Mouse (Mus musculus): ENCODE measurements around the gene Rtf2. TPM values are rescaled to one million over a fixed set of nuclear protein-coding genes. Genes with fewer than 3 reads are reported as not detected.

Rtf2 gene
- polyA plus RNA-seq (2015; fragmentation: Nextera tagmentation; extraction: Ambion mirVana): 75.8 and 80.0 TPM in 2 replicates

DNA sequence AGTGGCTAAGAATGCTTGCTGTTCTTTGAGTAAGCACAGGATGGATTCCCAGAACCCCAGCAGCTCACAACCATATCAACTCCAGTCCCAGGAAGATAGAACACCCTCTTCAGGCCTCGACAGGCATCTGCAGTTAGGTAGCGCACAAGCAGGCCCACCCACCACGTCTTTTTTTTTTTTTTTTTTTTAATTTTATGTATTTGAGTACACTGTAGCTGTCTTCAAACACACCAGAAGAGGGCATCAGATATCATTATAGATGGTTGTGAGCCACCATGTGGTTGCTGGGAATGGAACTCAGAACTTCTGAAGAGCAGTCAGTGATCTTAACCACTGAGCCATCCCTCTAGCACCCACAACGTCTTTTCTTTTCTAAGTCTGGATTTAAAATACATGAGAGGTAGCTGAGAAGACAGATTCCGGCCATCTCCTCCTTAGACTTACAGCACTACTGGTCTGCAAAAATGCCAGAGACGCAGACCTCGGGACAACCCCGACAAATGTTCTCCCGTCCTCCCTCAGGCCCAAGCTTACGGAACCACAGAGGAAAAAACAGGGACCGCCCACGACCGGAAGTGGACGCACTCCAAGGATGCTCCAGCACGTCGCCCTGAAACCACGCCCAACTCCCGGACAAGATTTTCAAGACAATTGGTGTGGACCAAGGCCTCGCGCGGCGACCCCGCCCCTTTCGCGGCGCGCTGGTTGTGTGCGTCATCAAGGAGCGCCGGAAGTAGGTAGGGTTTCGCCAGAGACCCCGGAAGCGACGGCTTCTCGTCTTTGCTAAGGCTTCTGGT, at the start of gene Rtf2:
Rtf2 (plus strand) TSS at position 714 of the 797 bp plus-strand sequence.
- Histone ChIP-seq H3K27ac (ENCODE audit: low read length) (peak within 1 kb of the TSS; percentile 74), H3K36me3 (ENCODE audit: control insufficient read depth, insufficient read depth, low read length) (no peaks in the 10 kb centered on the region), H3K4me3 (ENCODE audit: low read length) (peak within 1 kb of the TSS; percentile 82), H3K4me1 (replicated peaks; ENCODE audit: control insufficient read depth, insufficient read depth, low read length) (peaks cover 9% of the 10 kb centered on the region), H3K9me3 (ENCODE audit: control insufficient read depth, low read length) (no peaks in the 10 kb centered on the region), H3K9ac (ENCODE audit: low read length) (peak within 1 kb of the TSS; percentile 79), H3K4me2 (ENCODE audit: low read depth, low read length) (peak within 1 kb of the TSS; percentile 84), H3K27me3 (ENCODE audit: control insufficient read depth, insufficient read depth, low read depth, low read length) (no peaks in the 10 kb centered on the region)
- 2% methylated on average over 35 of the region's 35 CpGs for WGBS
- ATAC-seq (ENCODE audit: low read depth): peak; percentile 97

DNA sequence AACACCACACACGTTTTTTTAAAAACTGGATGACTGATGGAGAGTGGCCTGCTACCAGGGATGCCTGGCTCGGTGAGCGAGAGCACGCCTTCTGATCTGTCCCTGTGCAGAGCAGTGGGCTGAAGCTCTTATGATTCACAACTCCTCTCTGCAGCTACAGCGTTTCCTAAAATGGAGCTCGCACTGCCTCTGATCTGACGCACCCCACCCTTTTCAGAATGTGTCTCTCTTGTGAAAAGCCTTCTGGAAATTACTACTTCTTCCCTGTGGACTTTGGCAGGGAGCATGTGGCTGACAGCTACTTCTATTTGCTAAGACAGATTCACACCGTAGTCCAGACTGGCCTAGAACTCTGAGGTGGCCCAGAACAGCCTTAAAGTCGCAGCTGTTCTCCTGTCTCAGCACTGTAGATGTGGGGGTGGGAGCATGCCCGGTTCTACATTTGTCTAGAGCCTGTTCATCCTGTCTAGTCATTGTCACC, 48.3 kb upstream of the Rtf2 start:
- WGBS: 55% methylated on average over 10 of the region's 10 CpGs
- Histone ChIP-seq H3K4me1 (replicated peaks; ENCODE audit: control insufficient read depth, insufficient read depth, low read length) (peaks cover 4% of the 10 kb centered on the region), H3K9ac (ENCODE audit: low read length) (no peak overlapping the region), H3K36me3 (ENCODE audit: control insufficient read depth, insufficient read depth, low read length) (no peaks in the 10 kb centered on the region), H3K4me2 (ENCODE audit: low read depth, low read length) (no peak overlapping the region), H3K27ac (ENCODE audit: low read length) (no peak overlapping the region), H3K27me3 (ENCODE audit: control insufficient read depth, insufficient read depth, low read depth, low read length) (no peaks in the 10 kb centered on the region), H3K4me3 (ENCODE audit: low read length) (no peak overlapping the region), H3K9me3 (ENCODE audit: control insufficient read depth, low read length) (no peaks in the 10 kb centered on the region)
- no peak for ATAC-seq (ENCODE audit: low read depth)

DNA sequence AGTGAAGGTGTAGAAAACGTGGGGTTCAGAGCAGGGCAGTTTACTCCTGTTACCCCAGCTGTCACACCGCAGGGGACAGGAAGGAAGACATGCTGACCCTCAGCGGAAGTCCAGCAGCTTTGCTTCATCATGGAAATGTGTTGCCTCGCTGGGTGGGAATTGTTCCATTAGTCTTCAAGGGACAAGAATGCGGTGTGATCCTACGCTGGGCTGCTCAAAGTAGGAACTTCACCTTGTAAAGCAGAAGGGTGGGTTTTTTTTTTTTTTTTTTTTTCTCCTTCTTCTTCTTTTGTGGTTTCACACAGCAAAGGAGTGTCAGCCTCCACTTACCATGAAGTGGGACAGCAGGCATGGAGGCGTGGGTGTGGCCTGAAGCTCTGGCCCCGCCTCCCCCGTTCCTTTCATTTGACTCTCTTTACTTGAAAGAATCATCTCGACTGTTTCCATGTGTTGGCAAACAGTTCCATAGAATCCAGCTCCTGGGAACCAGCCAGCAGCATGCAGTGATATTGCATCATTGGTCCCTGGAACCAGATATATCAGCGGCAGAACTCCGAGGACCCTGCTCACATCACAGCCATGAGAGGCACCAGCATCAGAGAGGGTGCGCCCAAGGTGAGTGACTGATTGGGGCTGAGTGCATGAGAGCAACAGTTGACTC, 46.8 kb upstream of the Rtf2 start, which contains the start of gene Cass4:
Cass4 (plus strand) TSS at position 404 of the 661 bp plus-strand sequence.
- 18% methylated on average over 13 of the region's 13 CpGs for WGBS
- peak; percentile 83 for ATAC-seq (ENCODE audit: low read depth)
- peaks cover 4% of the 10 kb centered on the region for H3K4me1 ChIP-seq (replicated peaks; ENCODE audit: control insufficient read depth, insufficient read depth, low read length)
- no peaks in the 10 kb centered on the region for H3K27me3 ChIP-seq (ENCODE audit: control insufficient read depth, insufficient read depth, low read depth, low read length)
- H3K36me3 ChIP-seq (ENCODE audit: control insufficient read depth, insufficient read depth, low read length): no peaks in the 10 kb centered on the region
- no peaks in the 10 kb centered on the region for H3K9me3 ChIP-seq (ENCODE audit: control insufficient read depth, low read length)
- H3K4me3 ChIP-seq (ENCODE audit: low read length): peak within 1 kb of the TSS; percentile 36
- peak within 1 kb of the TSS; percentile 25; the same call in 1 of the 2 replicates for H3K9ac ChIP-seq (ENCODE audit: low read length)
- peak within 1 kb of the TSS; percentile 21; the same call in 1 of the 2 replicates for H3K27ac ChIP-seq (ENCODE audit: low read length)
- H3K4me2 ChIP-seq (ENCODE audit: low read depth, low read length): peak within 1 kb of the TSS; percentile 41

DNA sequence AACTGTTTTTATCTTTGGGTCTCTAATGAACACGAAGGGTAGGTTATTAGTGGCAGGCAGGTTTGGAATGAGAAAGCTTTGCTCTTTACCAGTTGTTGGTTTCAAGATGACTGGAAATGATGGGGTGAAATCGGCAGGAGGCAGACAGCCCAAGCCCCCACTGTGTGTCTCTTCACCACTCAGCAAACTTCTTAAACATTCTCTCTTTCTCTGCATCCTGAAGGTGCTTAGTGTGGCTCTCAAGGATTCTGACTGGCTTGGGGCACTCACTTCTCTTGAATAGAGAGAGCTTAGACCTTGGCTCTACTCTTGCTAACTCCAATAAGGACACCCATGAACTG, 46.3 kb upstream of the Rtf2 start:
- peak overlapping the region; percentile 26 for H3K4me3 ChIP-seq (ENCODE audit: low read length)
- peaks cover 4% of the 10 kb centered on the region for H3K4me1 ChIP-seq (replicated peaks; ENCODE audit: control insufficient read depth, insufficient read depth, low read length)
- 48% methylated on average over 2 of the region's 2 CpGs for WGBS
- H3K36me3 ChIP-seq (ENCODE audit: control insufficient read depth, insufficient read depth, low read length): no peaks in the 10 kb centered on the region
- no peaks in the 10 kb centered on the region for H3K9me3 ChIP-seq (ENCODE audit: control insufficient read depth, low read length)
- peak overlapping the region; percentile 41 for H3K4me2 ChIP-seq (ENCODE audit: low read depth, low read length)
- no peak for ATAC-seq (ENCODE audit: low read depth)
- peak overlapping the region; percentile 20; the same call in 1 of the 2 replicates for H3K27ac ChIP-seq (ENCODE audit: low read length)
- H3K9ac ChIP-seq (ENCODE audit: low read length): peak overlapping the region; percentile 25; the same call in 1 of the 2 replicates
- no peaks in the 10 kb centered on the region for H3K27me3 ChIP-seq (ENCODE audit: control insufficient read depth, insufficient read depth, low read depth, low read length)

DNA sequence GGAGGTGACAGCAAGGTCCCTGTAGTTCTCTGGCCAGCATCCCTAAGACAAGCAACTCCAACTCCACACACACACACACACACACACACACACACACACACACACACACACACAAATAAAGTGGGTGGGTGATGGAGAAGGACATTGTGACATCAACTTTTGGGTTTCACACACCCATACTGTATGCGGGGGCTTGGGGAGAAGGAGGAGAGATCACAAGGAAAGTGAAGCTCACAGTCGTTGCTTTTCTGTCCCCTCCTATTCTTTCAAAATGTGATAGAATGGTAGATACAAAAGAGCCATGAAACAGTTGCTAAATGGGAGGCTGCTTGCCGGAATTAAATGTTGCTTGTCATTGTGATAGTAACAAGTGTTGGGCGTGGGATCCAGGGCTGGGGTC, 45.7 kb upstream of the Rtf2 start:
- Histone ChIP-seq H3K27me3 (ENCODE audit: control insufficient read depth, insufficient read depth, low read depth, low read length) (no peaks in the 10 kb centered on the region), H3K36me3 (ENCODE audit: control insufficient read depth, insufficient read depth, low read length) (no peaks in the 10 kb centered on the region), H3K4me2 (ENCODE audit: low read depth, low read length) (peak overlapping the region; percentile 41), H3K4me3 (ENCODE audit: low read length) (peak overlapping the region; percentile 36), H3K4me1 (replicated peaks; ENCODE audit: control insufficient read depth, insufficient read depth, low read length) (peaks cover 4% of the 10 kb centered on the region), H3K9ac (ENCODE audit: low read length) (peak overlapping the region; percentile 45; the same call in 1 of the 2 replicates), H3K9me3 (ENCODE audit: control insufficient read depth, low read length) (no peaks in the 10 kb centered on the region), H3K27ac (ENCODE audit: low read length) (peak overlapping the region; percentile 37)
- 57% methylated on average over 4 of the region's 4 CpGs for WGBS
- ATAC-seq (ENCODE audit: low read depth): no peak

DNA sequence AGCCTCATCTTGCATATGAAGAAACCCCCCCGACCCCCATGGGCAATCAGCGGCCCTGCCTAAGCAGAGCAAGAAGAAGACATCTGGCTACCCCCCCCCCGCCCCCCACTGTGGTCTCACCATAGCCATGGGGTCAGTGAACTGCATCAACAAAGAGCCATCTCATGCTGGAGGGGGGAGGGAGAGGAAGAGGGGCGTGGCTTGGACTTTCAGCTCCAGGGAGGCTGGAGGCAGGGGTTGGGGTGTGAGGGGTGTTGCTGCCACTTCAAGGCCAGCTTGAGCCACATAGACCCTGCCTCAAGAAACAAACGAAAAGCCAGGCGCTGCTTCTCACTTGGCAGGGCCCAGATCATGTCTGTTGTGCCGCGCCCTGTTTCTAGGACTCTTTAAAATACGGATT, 44.4 kb upstream of the Rtf2 start:
- Histone ChIP-seq H3K4me1 (replicated peaks; ENCODE audit: control insufficient read depth, insufficient read depth, low read length) (peaks cover 8% of the 10 kb centered on the region), H3K36me3 (ENCODE audit: control insufficient read depth, insufficient read depth, low read length) (no peaks in the 10 kb centered on the region), H3K4me2 (ENCODE audit: low read depth, low read length) (peak overlapping the region; percentile 41), H3K9me3 (ENCODE audit: control insufficient read depth, low read length) (no peaks in the 10 kb centered on the region), H3K27me3 (ENCODE audit: control insufficient read depth, insufficient read depth, low read depth, low read length) (no peaks in the 10 kb centered on the region), H3K9ac (ENCODE audit: low read length) (peak overlapping the region; percentile 45), H3K4me3 (ENCODE audit: low read length) (peak overlapping the region; percentile 36), H3K27ac (ENCODE audit: low read length) (peak overlapping the region; percentile 20; the same call in 1 of the 2 replicates)
- ATAC-seq (ENCODE audit: low read depth): peak; percentile 24; the same call in 1 of the 2 replicates
- 40% methylated on average over 9 of the region's 9 CpGs for WGBS

DNA sequence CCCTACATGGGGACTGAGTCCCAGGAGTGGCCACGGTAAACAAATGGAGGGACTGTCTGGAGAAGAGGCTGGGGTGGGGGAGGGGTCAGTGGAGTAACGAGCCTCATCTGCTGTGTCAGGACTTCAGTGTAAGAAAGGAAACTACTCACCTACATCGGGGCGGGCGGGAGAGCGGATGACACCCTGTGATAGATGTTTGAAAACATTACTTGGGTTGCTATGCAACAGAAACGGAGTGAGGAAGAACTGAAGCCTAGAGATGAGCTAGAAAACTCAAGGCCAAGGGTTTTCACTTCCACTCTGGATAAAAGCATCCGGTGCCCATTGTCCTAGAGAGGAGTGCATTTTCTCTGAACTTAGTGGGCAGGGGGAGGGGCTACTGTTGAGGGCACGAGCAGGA, 40.5 kb upstream of the Rtf2 start:
- no peak overlapping the region for H3K9ac ChIP-seq (ENCODE audit: low read length)
- no peaks in the 10 kb centered on the region for H3K36me3 ChIP-seq (ENCODE audit: control insufficient read depth, insufficient read depth, low read length)
- no peak overlapping the region for H3K27ac ChIP-seq (ENCODE audit: low read length)
- H3K4me1 ChIP-seq (replicated peaks; ENCODE audit: control insufficient read depth, insufficient read depth, low read length): peaks cover 4% of the 10 kb centered on the region; the same call in 1 of the 2 replicates
- H3K9me3 ChIP-seq (ENCODE audit: control insufficient read depth, low read length): no peaks in the 10 kb centered on the region
- H3K4me3 ChIP-seq (ENCODE audit: low read length): no peak overlapping the region
- no peak; the same call in 1 of the 2 replicates for ATAC-seq (ENCODE audit: low read depth)
- WGBS: 23% methylated on average over 9 of the region's 9 CpGs
- H3K4me2 ChIP-seq (ENCODE audit: low read depth, low read length): no peak overlapping the region
- no peaks in the 10 kb centered on the region for H3K27me3 ChIP-seq (ENCODE audit: control insufficient read depth, insufficient read depth, low read depth, low read length)

DNA sequence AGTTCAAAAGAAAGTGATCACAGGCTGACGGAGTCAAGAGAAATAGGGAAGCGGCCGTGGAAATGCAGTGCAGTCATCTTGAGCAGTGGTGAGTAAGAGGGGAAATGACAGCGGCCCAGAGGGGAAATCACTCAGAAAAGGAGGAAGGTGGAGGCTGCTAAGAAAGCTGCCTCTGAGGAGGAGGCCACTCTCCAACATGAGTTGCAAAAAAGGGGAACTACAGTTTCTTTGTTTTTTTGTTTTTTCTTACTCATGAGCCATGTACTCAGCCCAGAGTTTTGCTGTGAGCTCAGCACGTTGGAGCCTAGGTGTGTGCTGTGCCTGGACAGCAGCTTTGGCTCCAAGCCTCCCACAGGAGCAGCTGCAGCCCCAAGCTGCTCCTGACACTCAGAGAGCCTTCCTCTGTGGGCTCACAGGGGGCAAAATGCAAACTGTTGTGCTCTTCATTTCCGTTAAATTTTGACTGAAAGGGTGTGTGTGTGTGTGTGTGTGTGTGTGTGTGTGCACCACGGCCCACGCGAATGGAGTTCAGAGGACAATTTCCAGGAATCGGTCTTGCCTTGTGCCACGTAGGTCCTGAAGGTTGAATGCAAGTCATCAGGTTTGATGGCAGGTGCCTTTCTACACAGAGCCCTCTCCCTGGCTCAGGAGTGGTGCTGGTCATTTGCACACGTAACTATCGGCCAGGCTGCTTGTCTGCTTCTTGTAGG, 39.1 kb upstream of the Rtf2 start:
- Histone ChIP-seq H3K9me3 (ENCODE audit: control insufficient read depth, low read length) (no peaks in the 10 kb centered on the region), H3K27me3 (ENCODE audit: control insufficient read depth, insufficient read depth, low read depth, low read length) (no peaks in the 10 kb centered on the region), H3K9ac (ENCODE audit: low read length) (no peak overlapping the region), H3K27ac (ENCODE audit: low read length) (no peak overlapping the region), H3K4me2 (ENCODE audit: low read depth, low read length) (no peak overlapping the region), H3K36me3 (ENCODE audit: control insufficient read depth, insufficient read depth, low read length) (no peaks in the 10 kb centered on the region), H3K4me1 (replicated peaks; ENCODE audit: control insufficient read depth, insufficient read depth, low read length) (peaks cover 4% of the 10 kb centered on the region; the same call in 1 of the 2 replicates), H3K4me3 (ENCODE audit: low read length) (no peak overlapping the region)
- WGBS: 49% methylated on average over 13 of the region's 13 CpGs
- no peak for ATAC-seq (ENCODE audit: low read depth)
